Mouse (Mus musculus): ENCODE results near the gene Cmpk1.

GRCm38 (mm10) chr4:114953172-114953571 lies 33.9 kb downstream of the Cmpk1 start:
- no peak for TF ChIP-seq CTCF (IDR thresholded peaks at IDR 0.05; ENCODE audit: low read depth, low read length)
- no peak for TF ChIP-seq POLR2A (IDR thresholded peaks at IDR 0.05; ENCODE audit: borderline replicate concordance, low read depth, low read length)

Measured in bone marrow macrophage, adult 2 months (primary cell).